Mouse (Mus musculus): ENCODE results near the gene Oas3. TPM values are rescaled to one million over a fixed set of nuclear protein-coding genes. Genes with fewer than 3 reads are reported as not detected.
"Not testable (repeated sequence)": the region's sequence is repeated elsewhere in the genome, so short reads cannot be mapped to it uniquely, and the experiment has no call there.

The Oas3 gene
- total RNA-seq (2021) = under 1 TPM; 0.11 to 0.25 TPM
- long read RNA-seq, experiment 1, partial matches to known transcripts = 1 of 1 reads
- long read RNA-seq, experiment 1, other reads (novel, unspliced or antisense) = 0 of 1 reads
- long read RNA-seq, experiment 2 = 0 reads

- DNase-seq (ENCODE audit: low spot score in 2 of 2) = no peak
Measured at GRCm38 (mm10) chr5:120777478-120777877, at the start of gene Oas3. Gene Oas3 (minus strand): TSS chr5:120777661.

GRCm38 (mm10) chr5:120818999-120819398 lies 41.5 kb upstream of the Oas3 start:
- no peak for DNase-seq (ENCODE audit: low spot score in 2 of 2)

- DNase-seq (ENCODE audit: low spot score in 2 of 2) = no peak
Measured at GRCm38 (mm10) chr5:120815949-120816348, 38.5 kb upstream of the Oas3 start.

GRCm38 (mm10) chr5:120813023-120813422 lies 35.6 kb upstream of the Oas3 start:
- DNase-seq (ENCODE audit: low spot score in 2 of 2) = no peak

- peak; percentile 53 to 74 for DNase-seq (ENCODE audit: low spot score in 2 of 2)
Measured at GRCm38 (mm10) chr5:120811951-120812819, 34.7 kb upstream of the Oas3 start, which contains the start of gene Oas1c. Gene Oas1c (minus strand): TSS chr5:120812514.

GRCm38 (mm10) chr5:120809171-120809570 lies 31.7 kb upstream of the Oas3 start:
- no peak for DNase-seq (ENCODE audit: low spot score in 2 of 2)

GRCm38 (mm10) chr5:120806458-120806857 lies 29.0 kb upstream of the Oas3 start:
- no peak for DNase-seq (ENCODE audit: low spot score in 2 of 2)

- no peak for DNase-seq (ENCODE audit: low spot score in 2 of 2)
Measured at GRCm38 (mm10) chr5:120803596-120803995, 26.1 kb upstream of the Oas3 start.

GRCm38 (mm10) chr5:120798943-120799342 lies 21.5 kb upstream of the Oas3 start:
- not testable (repeated sequence) for DNase-seq (ENCODE audit: low spot score in 2 of 2)

GRCm38 (mm10) chr5:120798147-120798546 lies 20.7 kb upstream of the Oas3 start:
- not testable (repeated sequence) for DNase-seq (ENCODE audit: low spot score in 2 of 2)

- DNase-seq (ENCODE audit: low spot score in 2 of 2) = not testable (repeated sequence)
Measured at GRCm38 (mm10) chr5:120795480-120796034, 18.1 kb upstream of the Oas3 start, which contains the start of gene Oas1e. Gene Oas1e (minus strand): TSS chr5:120795530.

- DNase-seq (ENCODE audit: low spot score in 2 of 2) = peak in 1 of 2 experiments; percentile 14
Measured at GRCm38 (mm10) chr5:120793043-120793442, 15.6 kb upstream of the Oas3 start.

- no peak for DNase-seq (ENCODE audit: low spot score in 2 of 2)
Measured at GRCm38 (mm10) chr5:120787042-120787441, 9.6 kb upstream of the Oas3 start.

- DNase-seq (ENCODE audit: low spot score in 2 of 2) = no peak
Measured at GRCm38 (mm10) chr5:120782446-120782845, 5.0 kb upstream of the Oas3 start.

GRCm38 (mm10) chr5:120781646-120782045 lies 4.2 kb upstream of the Oas3 start:
- no peak for DNase-seq (ENCODE audit: low spot score in 2 of 2)

- no peak for DNase-seq (ENCODE audit: low spot score in 2 of 2)
Measured at GRCm38 (mm10) chr5:120779922-120780321, 2.5 kb upstream of the Oas3 start.

- DNase-seq (ENCODE audit: low spot score in 2 of 2) = no peak
Measured at GRCm38 (mm10) chr5:120778941-120779340, 1.5 kb upstream of the Oas3 start.

- DNase-seq (ENCODE audit: low spot score in 2 of 2) = no peak
Measured at GRCm38 (mm10) chr5:120776801-120777200, 660 bp downstream of the Oas3 start.

- no peak for DNase-seq (ENCODE audit: low spot score in 2 of 2)
Measured at GRCm38 (mm10) chr5:120775287-120775985, 2.0 kb downstream of the Oas3 start.

- no peak for DNase-seq (ENCODE audit: low spot score in 2 of 2)
Measured at GRCm38 (mm10) chr5:120769396-120769795, 8.1 kb downstream of the Oas3 start.

GRCm38 (mm10) chr5:120765010-120765409 lies 12.5 kb downstream of the Oas3 start:
- no peak for DNase-seq (ENCODE audit: low spot score in 2 of 2)

GRCm38 (mm10) chr5:120761901-120762300 lies 15.6 kb downstream of the Oas3 start:
- DNase-seq (ENCODE audit: low spot score in 2 of 2) = no peak

Measured in adrenal gland, postnatal 4 days (tissue).